Mouse (Mus musculus): ENCODE data around the gene Rnase11.

- no peak for TF ChIP-seq CTCF (IDR thresholded peaks at IDR 0.05; ENCODE audit: low read depth)
- TF ChIP-seq EP300 (IDR thresholded peaks at IDR 0.05; ENCODE audit: low read depth), result no peak
Measured at GRCm38 (mm10) chr14:51093496-51093895, 43.5 kb upstream of the Rnase11 start.

Data from liver, embryonic 14.5 days (tissue).